Mouse (Mus musculus): ENCODE measurements around the gene Pde4c.

DNA sequence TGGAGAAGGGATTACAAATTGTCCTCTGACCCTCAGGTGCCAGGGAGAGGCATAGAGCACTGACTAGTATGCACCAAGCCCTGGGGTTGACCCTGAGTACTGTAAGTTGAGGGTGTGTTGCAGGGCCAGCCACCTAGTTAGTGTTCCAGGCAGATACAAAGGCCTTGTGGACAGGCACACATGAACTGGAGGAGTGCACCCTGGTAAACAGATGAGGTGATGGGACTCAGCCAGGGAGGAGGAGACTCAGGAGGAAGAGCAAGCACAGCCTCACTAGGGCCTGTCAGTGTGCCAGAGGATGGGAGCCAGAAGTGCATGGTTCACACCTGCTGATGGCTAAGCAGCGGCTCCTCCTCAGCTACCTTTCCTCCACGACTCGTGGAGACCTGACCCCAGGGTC is 43.5 kb upstream of the Pde4c start:
- TF ChIP-seq CTCF (IDR thresholded peaks at IDR 0.05; ENCODE audit: low read depth) (no peak), EP300 (IDR thresholded peaks at IDR 0.05; ENCODE audit: low read depth) (no peak)

Data from liver, embryonic 14.5 days (tissue).